Mouse (Mus musculus) intestine, embryonic 16.5 days (tissue): ENCODE results near the gene Ypel2. TPM values are rescaled to one million over a fixed set of nuclear protein-coding genes. Genes with fewer than 3 reads are reported as not detected.

Experiments
- ATAC-seq: fragments of 200-750 bp; cut with Nextera tagmentation; 2 replicates; pipeline ENCODE4 v1.8.0; 2017; ENCODE audit warnings: moderate TSS enrichment, moderate library complexity
- H3K27ac ChIP-seq: fragments of 300-500 bp; sonication (generic); 2 replicates; pipeline ENCODE4 v1.5.1; 2014; ENCODE audit warnings: mild to moderate bottlenecking, low read length
- H3K27me3 ChIP-seq: fragments of 300-500 bp; sonication (generic); replicated peaks from 2 replicates; pipeline ENCODE4 v1.6.1; 2014; ENCODE audit warnings: low read length, control low read depth, mixed read lengths; ENCODE audit not compliant: control insufficient read depth, insufficient read depth
- H3K36me3 ChIP-seq: fragments of 300-500 bp; sonication (generic); 2 replicates; pipeline ENCODE4 v1.6.1; 2014; ENCODE audit warnings: low read length, control low read depth; ENCODE audit not compliant: control insufficient read depth, insufficient read depth
- H3K4me1 ChIP-seq: fragments of 300-500 bp; sonication (generic); 2 replicates; pipeline ENCODE4 v1.6.1; 2014; ENCODE audit warnings: low read length, control low read depth, mixed read lengths; ENCODE audit not compliant: control insufficient read depth, insufficient read depth
- H3K4me2 ChIP-seq: fragments of 300-500 bp; sonication (generic); 2 replicates; pipeline ENCODE4 v1.6.1; 2014; ENCODE audit warnings: low read depth, low read length, control low read depth
- H3K4me3 ChIP-seq: fragments of 300-500 bp; sonication (generic); 2 replicates; pipeline ENCODE4 v1.5.1; 2014; ENCODE audit warnings: mild to moderate bottlenecking, low read length
- H3K9ac ChIP-seq: fragments of 300-500 bp; sonication (generic); 2 replicates; pipeline ENCODE4 v1.6.1; 2014; ENCODE audit warnings: low read depth, low read length
- H3K9me3 ChIP-seq: fragments of 300-500 bp; sonication (generic); 2 replicates; pipeline ENCODE4 v1.6.1; 2016; ENCODE audit warnings: low read length, control low read depth; ENCODE audit not compliant: control insufficient read depth
- WGBS: fragments of 180-500 bp; shearing (Covaris S2); extraction: QIAGEN DNeasy Blood & Tissue Kit; methylation state at CpG from one replicate; pipeline ENCODE4 v1.1.7; 2014; 5-methylcytosine and 5-hydroxymethylcytosine counted together
- polyA plus RNA-seq: library from polyadenylated mRNA; unstranded; fragments of >200 nt; fragmentation: Nextera tagmentation; extraction: Ambion mirVana; gene quantifications from 2 replicates; pipeline ENCODE4 v1.2.1, GENCODE M21; 2015

Ypel2 gene
- polyA plus RNA-seq, 1 experiment from 2014 or later, result 7.5 TPM

- no peak overlapping the region for H3K4me2 ChIP-seq
- WGBS, result 44% methylated on average over 6 of the region's 6 CpGs
- H3K9me3 ChIP-seq, result no peaks in the 10 kb centered on the region
- no peaks in the 10 kb centered on the region for H3K36me3 ChIP-seq
- ATAC-seq, result no peak
- H3K27me3 ChIP-seq, result no peaks in the 10 kb centered on the region
- H3K4me1 ChIP-seq, result peaks cover 82% of the 10 kb centered on the region
- no peak overlapping the region for H3K4me3 ChIP-seq
- peak overlapping the region; percentile 58 for H3K27ac ChIP-seq
- H3K9ac ChIP-seq, result no peak overlapping the region
These were observed 35.3 kb downstream of the Ypel2 start for GRCm38 (mm10) chr11:86958182-86958581.

GRCm38 (mm10) chr11:86956363-86956762 lies 37.1 kb downstream of the Ypel2 start:
- WGBS, result 33% methylated on average over 2 of the region's 2 CpGs
- Histone ChIP-seq H3K27ac (peak overlapping the region; percentile 15; the same call in 1 of the 2 replicates), H3K36me3 (no peaks in the 10 kb centered on the region), H3K4me3 (no peak overlapping the region), H3K9ac (no peak overlapping the region), H3K4me1 (peaks cover 70% of the 10 kb centered on the region), H3K9me3 (no peaks in the 10 kb centered on the region), H3K27me3 (no peaks in the 10 kb centered on the region), H3K4me2 (no peak overlapping the region)
- no peak for ATAC-seq

- Histone ChIP-seq H3K27me3 (no peaks in the 10 kb centered on the region), H3K9ac (no peak overlapping the region), H3K36me3 (no peaks in the 10 kb centered on the region), H3K27ac (peak overlapping the region; percentile 59), H3K9me3 (no peaks in the 10 kb centered on the region), H3K4me3 (no peak overlapping the region), H3K4me1 (peaks cover 62% of the 10 kb centered on the region), H3K4me2 (no peak overlapping the region)
- ATAC-seq, result no peak
- WGBS, result 55% methylated on average over 15 of the region's 15 CpGs
These were observed 38.8 kb downstream of the Ypel2 start for GRCm38 (mm10) chr11:86954616-86955270.

- H3K27ac ChIP-seq, result no peak overlapping the region
These were observed 40.4 kb downstream of the Ypel2 start for GRCm38 (mm10) chr11:86953096-86953495.

GRCm38 (mm10) chr11:86952659-86953058 lies 40.8 kb downstream of the Ypel2 start:
- Histone ChIP-seq H3K4me1 (peaks cover 41% of the 10 kb centered on the region), H3K27ac (no peak overlapping the region), H3K27me3 (no peaks in the 10 kb centered on the region), H3K9ac (no peak overlapping the region), H3K4me3 (no peak overlapping the region), H3K4me2 (no peak overlapping the region), H3K9me3 (no peaks in the 10 kb centered on the region), H3K36me3 (no peaks in the 10 kb centered on the region)
- ATAC-seq, result no peak
- WGBS, result 93% methylated on average over 2 of the region's 2 CpGs

More at GRCm38 (mm10) chr11:86953096-86953495, 40.4 kb downstream of the Ypel2 start:
- Histone ChIP-seq H3K27me3 (no peaks in the 10 kb centered on the region), H3K4me3 (no peak overlapping the region), H3K9ac (no peak overlapping the region), H3K4me2 (no peak overlapping the region), H3K4me1 (peaks cover 45% of the 10 kb centered on the region), H3K36me3 (no peaks in the 10 kb centered on the region), H3K9me3 (no peaks in the 10 kb centered on the region)
- 79% methylated on average over 8 of the region's 8 CpGs for WGBS
- ATAC-seq, result no peak

GRCm38 (mm10) chr11:86951672-86952071 lies 41.8 kb downstream of the Ypel2 start:
- no peaks in the 10 kb centered on the region for H3K9me3 ChIP-seq
- 83% methylated on average over 8 of the region's 8 CpGs for WGBS
- no peak overlapping the region for H3K27ac ChIP-seq
- H3K4me3 ChIP-seq, result no peak overlapping the region
- H3K4me1 ChIP-seq, result peaks cover 35% of the 10 kb centered on the region
- H3K4me2 ChIP-seq, result no peak overlapping the region
- H3K27me3 ChIP-seq, result no peaks in the 10 kb centered on the region
- ATAC-seq, result no peak
- H3K9ac ChIP-seq, result no peak overlapping the region
- H3K36me3 ChIP-seq, result no peaks in the 10 kb centered on the region

- peak overlapping the region; percentile 58 for H3K27ac ChIP-seq
- H3K4me2 ChIP-seq, result no peak overlapping the region
- no peaks in the 10 kb centered on the region for H3K9me3 ChIP-seq
- no peaks in the 10 kb centered on the region for H3K36me3 ChIP-seq
- H3K4me1 ChIP-seq, result peaks cover 31% of the 10 kb centered on the region
- 59% methylated on average over 3 of the region's 3 CpGs for WGBS
- no peaks in the 10 kb centered on the region for H3K27me3 ChIP-seq
- H3K4me3 ChIP-seq, result no peak overlapping the region
- H3K9ac ChIP-seq, result no peak overlapping the region
- ATAC-seq, result no peak
These were observed 43.0 kb downstream of the Ypel2 start for GRCm38 (mm10) chr11:86950491-86950890.

GRCm38 (mm10) chr11:86949951-86950441 lies 43.5 kb downstream of the Ypel2 start:
- 65% methylated on average over 9 of the region's 9 CpGs for WGBS
- Histone ChIP-seq H3K27me3 (no peaks in the 10 kb centered on the region), H3K27ac (peak overlapping the region; percentile 58), H3K4me1 (peaks cover 35% of the 10 kb centered on the region), H3K4me2 (no peak overlapping the region), H3K36me3 (no peaks in the 10 kb centered on the region), H3K9me3 (no peaks in the 10 kb centered on the region), H3K4me3 (no peak overlapping the region), H3K9ac (no peak overlapping the region)
- no peak for ATAC-seq

- Histone ChIP-seq H3K4me2 (no peak overlapping the region), H3K9ac (no peak overlapping the region), H3K4me1 (peaks cover 22% of the 10 kb centered on the region), H3K27me3 (no peaks in the 10 kb centered on the region), H3K36me3 (no peaks in the 10 kb centered on the region), H3K27ac (no peak overlapping the region), H3K9me3 (no peaks in the 10 kb centered on the region), H3K4me3 (no peak overlapping the region)
- ATAC-seq, result no peak
- 62% methylated on average over 6 of the region's 6 CpGs for WGBS
These were observed 46.8 kb downstream of the Ypel2 start for GRCm38 (mm10) chr11:86946644-86947195.
